Mouse (Mus musculus) adrenal gland, adult 2 months (tissue): ENCODE measurements around the gene Foxm1. TPM values are rescaled to one million over a fixed set of nuclear protein-coding genes. Genes with fewer than 3 reads are reported as not detected.
"Not testable (repeated sequence)": the region's sequence is repeated elsewhere in the genome, so short reads cannot be mapped to it uniquely, and the experiment has no call there.

Experiments
- DNase-seq: peaks from one replicate; pipeline ENCODE4 v3.0.0; 2021
- polyA plus RNA-seq: library from polyadenylated mRNA; depleted of rRNA; stranded (reverse); fragments of >200 nt; gene quantifications from 2 replicates; pipeline ENCODE4 v1.2.3, GENCODE M21; 2012
- total RNA-seq, 2 experiments: library from RNA; stranded (reverse); gene quantifications; 2 replicates each; pipeline ENCODE4 v1.2.3; 2021

Foxm1 gene
- total and polyA plus RNA-seq, 3 experiments, result 1.9 to 4.5 (median 3.0) TPM

DNA sequence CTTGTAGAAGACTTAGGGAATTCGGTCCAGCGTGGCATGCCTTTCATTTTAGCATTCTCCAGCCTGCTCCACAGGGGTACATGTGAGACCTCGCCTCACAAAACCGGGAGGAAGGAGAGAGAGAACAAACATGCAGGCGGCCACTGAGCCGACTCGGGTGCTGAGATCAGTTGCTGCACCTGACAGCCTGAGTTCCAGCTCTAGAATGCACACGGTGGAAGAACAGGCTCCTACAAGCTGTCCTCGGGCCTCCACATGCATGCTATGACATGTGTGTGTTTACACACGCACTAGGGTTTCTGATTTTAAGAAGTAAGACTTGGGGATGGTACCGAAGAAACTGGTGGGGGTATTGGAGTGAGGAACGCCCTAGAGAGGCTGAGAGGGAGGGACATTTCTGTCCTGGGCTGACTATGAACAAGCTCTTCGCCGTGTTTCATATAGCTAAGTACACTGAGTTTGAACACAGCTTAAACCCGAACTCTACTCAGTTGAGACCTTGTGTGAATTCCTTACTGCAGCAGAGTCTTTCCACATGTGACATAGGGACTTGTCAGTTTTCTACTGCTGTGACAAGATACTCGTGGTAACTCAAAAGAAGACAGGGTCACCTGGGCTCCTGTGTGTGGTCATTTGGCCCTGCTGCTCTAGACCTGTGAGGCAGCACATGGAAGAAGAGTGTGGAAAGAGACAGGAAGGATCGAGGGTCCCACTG lies 13.8 kb downstream of the Foxm1 start:
- no peak for DNase-seq

DNA sequence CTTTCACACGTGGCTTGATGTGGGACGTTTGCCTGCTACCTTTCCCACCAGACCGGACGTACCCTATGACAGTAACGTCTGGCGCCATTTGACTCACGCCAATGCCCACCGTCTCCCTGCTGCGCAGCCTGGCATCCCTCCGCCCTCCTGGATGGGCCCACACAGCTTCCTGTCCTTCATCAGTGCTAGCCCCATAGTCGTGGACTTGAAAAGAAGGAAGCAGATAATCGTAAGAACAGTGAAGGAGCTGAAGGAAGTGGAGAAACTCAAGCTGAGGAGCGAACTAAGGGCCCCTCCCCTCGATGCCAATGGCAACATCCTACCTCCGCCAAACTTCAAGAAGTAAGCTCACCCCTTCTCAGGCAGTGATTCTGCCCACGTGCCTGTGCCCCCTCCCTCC lies 16.9 kb downstream of the Foxm1 start:
- no peak for DNase-seq

DNA sequence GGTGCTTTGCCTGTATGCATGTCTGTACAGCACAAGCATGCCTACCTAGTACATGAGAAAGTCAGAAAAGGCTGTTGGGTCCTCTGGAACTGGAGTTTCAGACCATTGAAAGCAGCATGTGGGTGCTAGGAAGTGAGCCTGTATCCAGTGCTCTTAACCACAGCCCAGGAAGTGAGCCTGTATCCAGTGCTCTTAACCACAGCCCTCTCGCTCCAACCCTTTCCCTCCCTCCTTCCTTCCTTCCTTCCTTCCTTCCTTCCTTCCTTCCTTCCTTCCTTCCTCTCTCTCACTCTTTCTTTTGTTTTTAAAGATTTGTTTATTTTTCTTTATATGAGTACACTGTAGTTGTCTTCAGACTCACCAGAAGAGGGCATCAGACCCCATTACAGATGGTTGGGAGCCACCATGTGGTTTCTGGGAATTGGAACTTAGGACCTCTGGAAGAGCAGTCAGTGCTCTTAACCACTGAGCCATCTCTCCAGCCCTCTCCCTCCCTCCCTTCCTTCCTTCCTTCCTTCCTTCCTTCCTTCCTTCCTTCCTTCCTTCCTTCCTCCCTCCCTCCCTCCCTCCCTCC lies 17.9 kb downstream of the Foxm1 start:
- not testable (repeated sequence) for DNase-seq

DNA sequence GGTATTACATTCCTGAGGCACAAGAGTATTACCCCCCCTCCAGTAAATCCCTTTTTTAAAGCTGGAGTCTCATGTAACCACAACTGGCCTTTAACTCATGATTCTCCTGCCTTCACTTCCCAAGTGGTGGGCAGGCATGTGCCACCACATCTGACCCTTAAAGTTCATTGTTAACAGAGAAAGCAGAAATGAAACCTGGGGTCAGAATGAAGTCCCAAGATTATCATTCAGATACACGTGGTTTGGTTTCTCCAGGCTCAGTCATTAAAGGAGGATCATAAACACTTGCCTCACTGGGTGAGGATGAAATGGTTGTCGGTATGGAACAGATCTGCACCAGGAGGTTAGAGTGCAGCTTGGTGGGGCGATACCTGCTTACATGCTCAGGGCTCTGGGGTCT lies 18.5 kb downstream of the Foxm1 start:
- no peak for DNase-seq

DNA sequence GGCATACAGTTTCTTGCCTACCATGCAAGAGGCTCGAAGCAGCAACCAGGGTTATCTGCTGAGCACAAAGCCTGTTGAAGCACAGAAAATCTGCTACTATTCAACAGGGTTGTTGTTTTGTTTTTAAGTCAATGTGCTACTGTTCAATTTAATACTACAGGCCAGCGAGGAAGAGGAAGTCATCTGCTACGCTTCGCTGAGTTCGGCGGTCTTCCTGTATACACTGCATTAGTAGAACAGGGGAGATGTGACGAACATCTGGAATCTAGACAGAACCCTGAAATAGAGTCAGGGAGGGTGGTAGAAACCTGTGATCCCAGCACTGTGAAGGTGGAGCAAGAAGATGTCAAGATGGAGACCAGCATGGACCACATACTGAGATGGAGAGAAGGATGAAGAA lies 21.0 kb downstream of the Foxm1 start:
- DNase-seq, result no peak

DNA sequence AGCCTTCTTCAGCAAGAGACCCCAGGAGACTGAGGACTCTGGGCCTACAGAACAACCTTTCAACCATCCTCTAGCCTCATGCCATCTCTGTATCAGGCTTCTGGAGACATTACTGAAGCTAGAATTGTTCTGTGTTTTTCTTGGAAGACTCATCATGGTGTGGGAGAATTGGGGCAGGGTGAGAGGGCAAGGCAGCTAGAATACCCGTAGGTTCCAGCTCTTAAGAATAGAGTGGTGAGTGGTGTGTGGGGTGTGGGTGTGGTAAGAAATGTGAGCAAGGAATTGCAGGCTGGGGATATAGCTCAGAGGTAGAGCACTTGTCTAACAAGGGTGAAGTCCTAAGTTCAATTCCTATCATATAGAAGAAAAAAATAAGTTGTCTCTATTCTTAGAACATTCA lies 22.3 kb downstream of the Foxm1 start:
- DNase-seq, result no peak

DNA sequence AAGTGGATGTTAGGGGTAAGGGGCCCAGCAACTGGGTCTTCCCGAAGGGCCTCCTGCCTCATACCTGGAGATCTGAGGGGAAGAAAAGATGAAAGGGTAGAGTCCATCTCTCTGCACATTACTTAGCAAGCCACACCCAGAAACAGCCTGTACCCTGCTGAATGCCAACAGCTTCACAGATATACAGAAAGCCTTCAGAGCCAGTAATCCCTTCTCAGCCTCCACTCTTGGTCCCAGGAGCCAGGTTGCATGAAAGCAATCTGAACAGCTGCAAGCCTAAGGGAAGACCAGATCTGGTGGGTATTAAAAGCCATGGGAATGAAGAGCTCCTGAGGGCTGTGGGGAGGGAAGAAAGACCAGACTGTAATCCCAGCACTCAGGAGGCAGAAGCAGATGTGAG lies 26.4 kb downstream of the Foxm1 start:
- DNase-seq, result no peak

DNA sequence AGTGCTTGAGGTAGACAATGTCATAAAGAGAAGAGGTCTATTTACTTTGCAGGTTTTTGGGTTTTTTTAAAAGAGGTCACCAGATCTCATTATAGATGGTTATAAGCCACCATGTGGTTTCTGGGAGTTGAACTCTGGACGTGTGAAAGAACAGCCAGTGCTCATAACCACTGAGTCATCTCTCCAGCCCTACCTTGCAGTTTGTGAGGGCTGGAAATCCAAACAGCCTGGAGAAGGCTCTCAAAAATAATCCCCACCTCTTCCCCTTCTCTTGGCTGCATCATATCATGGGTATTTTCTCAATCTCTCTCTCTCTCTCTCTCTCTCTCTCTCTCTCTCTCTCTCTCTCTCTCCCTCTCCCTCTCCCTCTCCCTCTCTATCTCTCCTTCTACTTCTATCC lies 27.9 kb downstream of the Foxm1 start:
- no peak for DNase-seq

DNA sequence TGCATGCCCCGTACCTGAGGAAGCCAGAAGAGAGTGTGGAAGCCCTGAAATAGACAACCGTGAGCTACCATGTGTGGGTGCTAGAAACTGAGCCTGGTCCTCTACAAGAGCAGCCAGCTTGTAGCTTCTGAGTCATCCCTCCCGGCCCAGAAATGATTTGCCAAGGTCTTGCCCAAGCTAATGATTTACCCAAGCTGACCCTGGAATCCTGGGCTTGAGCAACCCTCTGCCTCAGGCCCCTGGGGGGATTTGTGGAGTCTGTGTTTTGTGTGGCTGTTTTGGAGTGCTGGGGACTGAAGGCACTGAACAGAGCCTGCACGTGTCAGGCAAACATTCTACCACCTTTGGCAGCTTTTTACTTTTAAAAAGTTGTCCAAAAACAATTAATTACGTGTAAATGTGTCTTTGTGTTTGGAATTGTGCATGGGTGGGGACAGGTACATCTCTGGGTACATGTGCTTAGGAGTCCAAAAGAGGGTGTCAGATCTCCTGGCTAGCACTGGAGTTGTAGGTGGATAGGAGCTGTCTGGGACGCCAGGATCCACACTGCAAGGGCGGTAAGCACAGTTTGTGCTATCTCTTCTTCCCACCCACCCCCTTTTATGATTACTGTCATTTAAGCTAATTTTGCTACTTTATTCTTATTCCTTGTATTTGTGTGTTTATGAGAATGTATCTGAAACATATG lies 35.0 kb downstream of the Foxm1 start:
- peak; percentile 87 for DNase-seq

DNA sequence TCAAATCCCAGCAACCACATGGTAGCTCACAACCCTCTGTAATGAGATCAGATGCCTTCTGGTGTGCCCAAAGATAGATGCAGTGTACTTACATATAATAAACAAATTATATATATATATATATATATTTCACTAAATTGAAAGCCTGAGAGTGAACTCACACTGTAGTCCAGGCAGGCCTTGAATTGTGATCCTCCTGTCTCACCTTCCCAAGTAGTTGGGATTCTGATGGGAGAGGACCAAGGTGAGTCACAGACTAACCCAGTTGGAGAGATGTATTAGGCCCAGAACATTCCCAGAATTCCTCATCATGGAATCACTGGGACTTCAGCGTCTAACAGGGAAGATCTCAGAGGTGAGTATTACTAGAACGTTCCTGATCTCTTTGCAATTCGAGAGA lies 36.2 kb downstream of the Foxm1 start, which contains the start of gene Nrip2:
TSS of gene Nrip2 (plus strand) at position 301 of the 400 bp plus-strand sequence.
- DNase-seq, result no peak

DNA sequence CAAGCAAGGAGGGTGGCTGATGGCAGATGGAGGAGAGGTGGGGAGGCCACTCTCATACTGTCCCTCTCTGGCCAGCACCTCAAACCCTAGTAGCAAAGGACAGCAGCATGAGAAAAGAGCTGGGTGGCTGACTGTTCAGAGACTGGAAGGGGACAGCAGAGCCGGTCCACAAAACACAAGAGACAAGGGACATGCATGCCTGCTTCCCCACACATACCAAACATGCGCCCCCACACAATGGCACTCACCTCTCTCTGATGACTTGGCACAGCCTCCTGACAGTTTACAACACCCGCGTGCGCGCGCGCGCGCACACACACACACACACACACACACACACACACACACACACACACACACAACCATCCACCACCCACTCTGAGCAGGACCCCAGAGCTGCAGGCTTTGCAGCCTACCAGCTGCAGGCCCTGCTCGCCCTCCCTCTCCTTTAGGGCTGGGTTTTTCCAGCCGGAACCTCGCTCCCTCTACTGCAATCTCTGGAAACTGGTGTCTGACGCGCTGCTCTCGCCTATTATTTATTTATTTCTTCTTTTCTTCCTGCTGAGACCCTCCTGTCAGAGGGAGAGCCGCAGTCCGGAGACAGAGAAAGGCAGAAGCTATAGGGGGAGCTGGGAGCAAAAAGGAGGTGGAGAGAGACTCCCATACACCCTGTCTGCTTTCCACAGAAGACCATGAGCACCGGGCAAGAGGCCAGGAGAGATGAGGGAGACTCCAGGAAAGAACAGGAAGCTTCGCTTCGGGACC lies 36.8 kb downstream of the Foxm1 start:
- peak; percentile 49 for DNase-seq

DNA sequence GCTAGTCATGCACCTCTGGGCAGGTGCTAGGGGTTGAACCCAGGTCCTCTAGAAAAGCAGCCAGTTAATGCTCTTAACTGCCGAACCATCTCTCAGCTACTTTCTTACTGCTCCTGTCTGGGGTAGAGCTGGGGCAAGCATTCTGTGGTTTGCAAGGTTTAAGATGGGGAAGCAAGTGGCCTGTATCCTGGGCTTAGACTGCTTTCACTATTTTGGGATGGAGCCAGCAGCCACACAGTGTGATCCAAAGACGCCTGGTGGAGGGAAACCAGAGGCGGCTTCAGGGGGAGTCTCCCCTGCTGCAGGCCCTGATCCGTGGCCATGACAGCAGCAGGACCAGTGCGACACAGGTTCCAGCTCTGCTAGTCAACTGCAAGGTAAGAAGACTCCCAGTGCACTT lies 41.9 kb downstream of the Foxm1 start:
- no peak for DNase-seq

DNA sequence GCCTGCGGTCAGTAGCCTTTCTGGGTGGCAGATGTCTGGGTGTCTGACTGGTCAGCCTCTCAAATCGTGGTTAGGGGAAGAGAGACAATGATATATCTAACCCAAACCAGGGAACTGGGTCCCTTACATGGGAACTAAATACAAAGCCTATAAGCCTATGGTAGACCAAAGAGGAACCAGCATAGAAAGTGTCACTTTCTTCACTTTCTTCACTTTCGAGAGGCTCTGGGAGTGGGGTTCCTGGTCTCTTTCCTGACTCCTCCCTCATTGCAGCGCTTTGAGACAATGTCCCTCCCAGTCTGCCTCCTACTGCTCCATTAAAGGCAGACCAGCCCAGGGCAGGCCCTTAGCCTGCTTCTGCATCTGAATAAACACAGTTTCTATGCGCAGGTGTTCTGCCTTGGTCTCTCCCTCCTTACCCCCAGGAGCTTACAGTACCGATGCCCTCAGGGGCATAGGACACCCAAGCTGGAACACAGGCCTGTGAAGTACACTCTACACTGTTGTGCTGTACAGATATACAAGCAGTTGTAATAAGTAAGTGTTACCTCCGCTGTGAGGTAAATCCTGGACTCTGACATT lies 45.9 kb downstream of the Foxm1 start:
- no peak for DNase-seq

DNA sequence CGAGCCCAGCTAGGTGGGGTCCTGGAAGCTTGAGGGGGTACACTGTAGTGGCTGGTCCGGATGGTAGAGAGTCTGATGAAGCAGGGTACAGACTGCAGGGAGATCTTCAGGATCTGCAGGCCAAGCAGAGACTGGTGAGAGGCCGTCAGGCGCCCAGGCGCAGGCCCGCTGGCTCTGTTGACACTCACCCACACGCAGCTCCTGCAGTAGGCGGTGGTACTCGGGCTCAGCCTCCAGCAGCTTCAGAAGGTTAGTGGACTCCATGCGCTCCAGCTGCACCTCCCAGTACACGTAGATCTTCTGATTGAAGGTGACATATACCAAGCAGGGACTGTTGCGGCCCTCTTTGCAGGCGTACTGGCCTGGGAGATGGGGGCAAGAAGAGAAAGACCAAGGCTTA lies 47.5 kb downstream of the Foxm1 start:
- DNase-seq, result no peak

DNA sequence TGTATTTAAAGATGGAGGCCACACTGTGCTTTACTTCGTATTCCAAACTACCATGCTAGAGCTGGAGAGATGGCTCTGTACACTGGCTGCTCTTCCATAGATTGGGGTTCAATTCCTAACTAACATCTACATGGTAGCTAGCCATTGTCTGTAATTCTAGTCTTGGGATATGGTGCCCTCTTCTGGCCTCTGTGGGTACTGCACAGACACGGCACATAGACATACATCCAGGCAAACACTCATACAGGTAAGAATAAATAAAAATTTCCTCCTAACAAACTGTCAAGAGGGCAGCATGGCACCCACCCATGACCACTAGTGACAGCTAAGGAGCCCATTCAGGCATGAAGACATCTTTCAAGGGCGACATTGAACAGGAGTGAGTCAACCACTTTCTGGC lies 48.3 kb downstream of the Foxm1 start:
- DNase-seq, result peak; percentile 75

DNA sequence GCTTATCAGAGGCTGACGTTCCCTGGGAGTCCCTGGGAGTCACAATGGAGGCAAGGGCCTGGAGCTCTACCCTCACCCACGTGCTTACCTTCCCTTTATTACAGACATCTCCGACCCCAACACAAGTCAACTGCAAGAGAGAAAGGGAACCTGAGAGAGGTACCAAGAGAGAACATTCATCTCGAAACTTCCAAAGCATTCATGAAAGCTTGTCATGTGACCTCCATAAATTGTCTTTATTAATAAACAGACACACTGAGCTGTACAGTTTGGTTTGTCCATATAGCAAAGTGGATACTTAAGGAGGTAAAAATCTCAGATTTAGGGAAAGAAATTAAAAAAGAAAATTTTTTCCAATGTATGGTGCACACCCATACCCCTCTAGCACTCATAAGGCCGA lies 53.4 kb downstream of the Foxm1 start:
- DNase-seq, result no peak

DNA sequence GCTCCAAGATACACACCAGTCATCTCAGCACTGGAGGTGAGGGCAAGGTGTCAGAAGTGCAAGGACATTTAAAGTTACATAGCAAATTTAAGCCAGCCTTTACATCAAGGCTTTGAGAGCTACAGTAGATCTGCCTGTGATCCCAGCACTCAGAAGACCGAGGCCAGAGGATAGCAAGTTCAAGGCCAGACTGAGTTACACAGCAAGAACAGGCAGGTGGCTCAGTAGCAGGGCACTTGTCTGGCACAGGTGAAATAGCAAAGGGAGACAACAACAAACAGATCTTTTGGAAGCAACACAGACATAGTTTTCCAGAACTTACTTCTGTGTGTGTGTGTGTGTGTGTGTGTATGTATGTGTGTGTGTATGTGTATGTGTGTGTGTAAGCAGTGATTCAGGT lies 55.3 kb downstream of the Foxm1 start:
- no peak for DNase-seq

DNA sequence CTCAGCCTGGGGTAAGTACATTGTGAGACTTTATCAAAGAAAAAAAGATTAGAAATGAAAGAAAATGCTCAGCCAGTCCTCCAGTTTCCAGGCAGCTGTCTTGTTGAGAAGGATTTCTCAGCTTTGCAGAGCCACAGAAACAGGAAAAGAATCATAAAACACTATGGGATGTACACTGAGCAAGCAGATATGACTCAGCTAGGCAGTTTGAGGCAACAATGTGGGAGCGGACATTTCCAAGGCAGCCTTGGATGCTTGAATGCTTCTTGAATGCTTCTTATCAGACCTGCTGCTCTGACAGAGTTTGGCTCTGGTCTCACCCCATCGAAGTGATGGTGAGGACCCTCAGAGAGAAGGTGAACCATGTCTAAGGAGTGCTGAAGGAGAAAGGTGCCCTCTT lies 58.3 kb downstream of the Foxm1 start:
- no peak for DNase-seq

DNA sequence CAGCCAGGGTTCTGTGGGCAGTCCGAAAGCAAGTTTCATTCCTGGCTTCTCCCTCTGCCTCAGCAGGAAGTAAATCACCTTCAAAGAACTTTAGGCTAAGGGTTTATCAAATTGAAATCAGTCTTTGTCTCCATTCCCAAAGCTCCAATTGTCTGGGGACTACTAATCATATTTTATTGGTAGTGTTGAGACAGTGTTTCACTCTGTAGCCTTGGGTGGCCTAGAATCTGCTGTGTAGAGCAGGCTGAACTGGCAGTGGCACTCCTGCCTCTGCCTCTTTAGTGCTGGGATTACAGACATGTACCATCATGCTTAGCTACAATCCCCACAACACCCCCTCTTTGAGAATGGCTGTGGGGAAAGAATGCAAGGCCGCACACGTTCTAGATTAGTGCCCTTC lies 58.7 kb downstream of the Foxm1 start:
- no peak for DNase-seq

DNA sequence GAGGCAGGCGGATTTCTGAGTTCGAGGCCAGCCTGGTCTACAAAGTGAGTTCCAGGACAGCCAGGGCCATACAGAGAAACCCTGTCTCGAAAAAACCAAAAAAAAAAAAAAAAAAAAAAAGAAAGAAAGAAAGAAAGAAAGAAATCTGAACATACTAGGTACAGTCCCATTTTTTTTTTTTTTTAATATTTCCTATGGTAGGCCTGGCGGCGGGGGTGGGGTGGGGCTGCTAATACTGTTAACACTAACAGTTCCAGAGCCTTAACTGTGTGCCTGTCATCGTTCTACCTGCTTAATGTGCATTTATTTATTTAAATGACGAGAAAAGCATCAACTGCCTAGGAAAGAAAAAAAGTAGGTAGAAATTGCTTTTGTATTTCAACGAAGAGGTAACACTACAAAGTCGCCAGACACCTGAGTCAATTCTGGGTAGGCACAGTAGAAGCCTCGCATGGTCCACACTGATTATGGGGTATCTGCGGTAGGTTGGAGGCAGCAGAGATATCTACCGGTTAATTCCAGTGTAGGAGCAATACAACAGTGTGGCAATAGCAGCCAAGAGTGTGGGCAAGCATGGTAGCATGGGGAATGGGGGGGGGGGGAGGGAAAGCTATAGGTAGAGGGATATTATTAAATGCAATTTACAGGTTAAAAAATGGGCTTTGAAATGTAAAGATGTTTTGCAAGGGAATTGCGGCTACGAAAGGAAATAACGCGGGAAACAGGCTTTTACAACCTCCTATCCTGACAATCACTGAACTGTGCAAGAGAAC lies 60.9 kb downstream of the Foxm1 start:
- DNase-seq, result no peak

DNA sequence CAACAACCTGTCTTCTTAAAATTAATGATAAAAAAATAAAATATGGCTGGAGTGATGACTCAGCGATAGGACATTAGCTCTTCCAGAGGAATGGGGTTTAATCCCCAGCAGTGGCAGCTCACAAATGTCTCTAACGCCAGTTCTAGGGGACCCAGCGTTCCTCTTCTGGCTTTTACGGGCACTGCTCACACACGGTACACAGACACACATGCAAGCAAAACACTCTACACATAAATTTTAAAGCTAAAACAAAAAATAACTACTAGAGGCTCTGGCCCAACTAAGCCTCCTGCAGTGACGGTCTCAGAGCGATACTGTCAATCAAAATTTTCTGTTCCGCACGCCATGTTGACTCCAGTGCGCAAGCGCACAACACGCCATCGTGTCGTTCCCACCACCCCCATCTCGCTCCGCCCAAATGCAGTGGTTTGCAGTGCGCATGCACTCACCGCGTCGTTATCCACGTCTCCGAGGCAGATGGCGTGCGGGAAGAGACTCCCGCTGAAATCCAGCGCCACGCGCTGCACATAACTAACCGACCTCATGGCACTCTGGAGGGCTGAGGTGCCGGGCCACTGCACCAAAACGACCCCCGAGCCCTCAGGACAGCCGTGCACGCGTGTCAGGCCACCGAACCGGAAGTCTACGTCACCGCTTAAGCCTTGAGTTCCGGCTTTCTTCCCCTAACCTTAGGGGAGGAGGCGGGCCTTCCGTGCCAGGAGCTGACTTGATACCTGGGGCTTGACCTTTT lies 61.7 kb downstream of the Foxm1 start, which contains the start of gene Itfg2:
TSS of gene Itfg2 (minus strand) at position 663 of the 751 bp plus-strand sequence.
- peak; percentile 97 for DNase-seq
